In genomic region chr2:170706488-170706887, GRCm38 (mm10) we compare ENCODE assay signal across 25 mouse cellular contexts. TPM values are rescaled to one million over a fixed set of nuclear protein-coding genes. Genes with fewer than 3 reads are reported as not detected.
"Had no signal": no experiment of that assay in that cellular context is flagged by ENCODE, and none has a peak within 500 bp of the region (broad histone marks: within the 10 kb centered on the region; RNA-seq: fewer than 3 reads in every experiment).

No protein-coding gene starts in this region.

- H3K36me3 ChIP-seq: heart, embryonic 13.5 days; heart, embryonic 15.5 days; hindbrain, embryonic 10.5 days; hindbrain, embryonic 12.5 days; intestine, embryonic 15.5 days; limb, embryonic 10.5 days; limb, embryonic 12.5 days; liver, embryonic 13.5 days had no signal

- ATAC-seq: hindbrain, embryonic 16.5 days; inflammation-experienced regulatory T-cells, adult 6 months; intestine, embryonic 15.5 days; intestine, postnatal 0 days had no signal

- H3K9me3 ChIP-seq: heart, embryonic 15.5 days; hindbrain, embryonic 10.5 days; hindbrain, embryonic 12.5 days; intestine, embryonic 15.5 days; limb, embryonic 10.5 days had no signal

- H3K27me3 ChIP-seq: heart, embryonic 13.5 days; heart, embryonic 15.5 days; hindbrain, embryonic 12.5 days; intestine, embryonic 15.5 days; limb, embryonic 12.5 days; liver, embryonic 13.5 days had no signal

- DNase-seq: gastrocnemius, adult 2 months; gastrocnemius, postnatal 10 days; gastrocnemius, postnatal 25 days; heart, adult 2 months; heart, postnatal 4 days; kidney, adult 18-20 months; kidney, adult 8-10 months; kidney, postnatal 10 days; kidney, postnatal 25 days; kidney, postnatal 4 days; liver; liver, embryonic 13.5 days had no signal

- H3K4me3 ChIP-seq: gastrocnemius, adult 2 months; heart, adult 2 months; heart, embryonic 13.5 days; heart, embryonic 15.5 days; hindbrain, embryonic 10.5 days; hindbrain, embryonic 12.5 days; intestine, embryonic 15.5 days; layer of hippocampus, adult 2 months; left cerebral cortex, adult 2 months; limb, embryonic 10.5 days; limb, embryonic 12.5 days; liver, embryonic 13.5 days had no signal

- H3K4me1 ChIP-seq: heart, embryonic 13.5 days; heart, embryonic 15.5 days; hindbrain, embryonic 12.5 days; intestine, embryonic 15.5 days; limb, embryonic 10.5 days; limb, embryonic 12.5 days; liver, embryonic 13.5 days had no signal

RNA-seq across cellular contexts. Expression of gene Dok5, which starts 25.1 kb away (rescaled TPM):
- total RNA-seq: granulocyte monocyte progenitor cell, adult 5-6 weeks had no signal
- polyA plus RNA-seq: inflammation-experienced regulatory T-cells, adult 6 months had no signal
